Mouse (Mus musculus): ENCODE results near the gene Il7r.

- TF ChIP-seq POLR2A (IDR thresholded peaks at IDR 0.05; ENCODE audit: control insufficient read depth in 1 of 2, insufficient read depth in 1 of 2, low read depth in 1 of 2, low read length in 2 of 2, poor library complexity in 1 of 2) (no peak), CTCF (IDR thresholded peaks at IDR 0.05 in 2 of 3, conservative IDR thresholded peaks at IDR 0.05 in 1 of 3; ENCODE audit: control insufficient read depth in 1 of 3, insufficient read depth in 1 of 3, low read depth in 2 of 3, low read length in 3 of 3, poor library complexity in 1 of 3, severe bottlenecking in 1 of 3) (no peak), POLR2AphosphoS2 (IDR thresholded peaks at IDR 0.05; ENCODE audit: low read length) (no peak), MXI1 (IDR thresholded peaks at IDR 0.05; ENCODE audit: low read depth, low read length) (no peak)
These were observed 57.4 kb downstream of the Il7r start for GRCm38 (mm10) chr15:9472618-9473017.
